Mouse (Mus musculus): ENCODE measurements around the gene Tmem72. TPM values are rescaled to one million over a fixed set of nuclear protein-coding genes. Genes with fewer than 3 reads are reported as not detected.

Gene Tmem72
- polyA plus RNA-seq, 1 experiment from 2014 or later: 0.07 TPM

GRCm38 (mm10) chr6:116712503-116712902, 4.2 kb downstream of the Tmem72 start:
- Histone ChIP-seq H3K9ac (no peak overlapping the region), H3K4me2 (no peak overlapping the region), H3K9me3 (ENCODE audit: low read depth, low read length) (no peaks in the 10 kb centered on the region), H3K4me3 (ENCODE audit: low read depth, low read length) (no peak overlapping the region), H3K4me1 (ENCODE audit: insufficient read depth) (no peaks in the 10 kb centered on the region), H3K36me3 (ENCODE audit: insufficient read depth) (no peaks in the 10 kb centered on the region), H3K27me3 (ENCODE audit: insufficient read depth, low read length) (no peaks in the 10 kb centered on the region), H3K27ac (ENCODE audit: low read depth) (no peak overlapping the region)
- DNase-seq: no peak
- no peak for ATAC-seq (ENCODE audit: insufficient read depth)
- 83% methylated on average over 3 of the region's 3 CpGs for WGBS
- no peak for TF ChIP-seq CTCF (IDR thresholded peaks at IDR 0.05; ENCODE audit: low read depth)

- no peak overlapping the region for H3K9ac ChIP-seq
- TF ChIP-seq CTCF (IDR thresholded peaks at IDR 0.05; ENCODE audit: low read depth): no peak
- ATAC-seq (ENCODE audit: insufficient read depth): no peak
- H3K9me3 ChIP-seq (ENCODE audit: low read depth, low read length): no peaks in the 10 kb centered on the region
- H3K4me1 ChIP-seq (ENCODE audit: insufficient read depth): no peaks in the 10 kb centered on the region
- no peak overlapping the region for H3K4me2 ChIP-seq
- H3K27ac ChIP-seq (ENCODE audit: low read depth): no peak overlapping the region
- H3K36me3 ChIP-seq (ENCODE audit: insufficient read depth): no peaks in the 10 kb centered on the region
- 25% methylated on average over 5 of the region's 5 CpGs for WGBS
- DNase-seq: no peak
- H3K4me3 ChIP-seq (ENCODE audit: low read depth, low read length): no peak overlapping the region
- H3K27me3 ChIP-seq (ENCODE audit: insufficient read depth, low read length): no peaks in the 10 kb centered on the region
Observed at GRCm38 (mm10) chr6:116712062-116712461, 4.7 kb downstream of the Tmem72 start.

- no peak for ATAC-seq (ENCODE audit: insufficient read depth)
- WGBS: 68% methylated on average over 6 of the region's 6 CpGs
Observed at GRCm38 (mm10) chr6:116704320-116704719, 12.4 kb downstream of the Tmem72 start.

GRCm38 (mm10) chr6:116700821-116701220, 15.9 kb downstream of the Tmem72 start:
- ATAC-seq (ENCODE audit: insufficient read depth): no peak
- no peak overlapping the region for H3K27ac ChIP-seq (ENCODE audit: low read depth)

More at GRCm38 (mm10) chr6:116704320-116704719, 12.4 kb downstream of the Tmem72 start:
- H3K4me3 ChIP-seq (ENCODE audit: low read depth, low read length): no peak overlapping the region
- H3K36me3 ChIP-seq (ENCODE audit: insufficient read depth): no peaks in the 10 kb centered on the region
- no peaks in the 10 kb centered on the region for H3K4me1 ChIP-seq (ENCODE audit: insufficient read depth)
- no peak overlapping the region for H3K27ac ChIP-seq (ENCODE audit: low read depth)
- H3K9me3 ChIP-seq (ENCODE audit: low read depth, low read length): no peaks in the 10 kb centered on the region
- no peak overlapping the region for H3K4me2 ChIP-seq
- no peak for TF ChIP-seq CTCF (IDR thresholded peaks at IDR 0.05; ENCODE audit: low read depth)
- no peaks in the 10 kb centered on the region for H3K27me3 ChIP-seq (ENCODE audit: insufficient read depth, low read length)
- no peak overlapping the region for H3K9ac ChIP-seq
- no peak for DNase-seq

GRCm38 (mm10) chr6:116697896-116698425, 18.8 kb downstream of the Tmem72 start:
- no peak overlapping the region for H3K9ac ChIP-seq
- TF ChIP-seq CTCF (IDR thresholded peaks at IDR 0.05; ENCODE audit: low read depth): no peak
- 81% methylated on average over 4 of the region's 4 CpGs for WGBS
- H3K36me3 ChIP-seq (ENCODE audit: insufficient read depth): no peaks in the 10 kb centered on the region
- ATAC-seq (ENCODE audit: insufficient read depth) (no peak), DNase-seq (no peak)
- H3K4me2 ChIP-seq: no peak overlapping the region
- no peaks in the 10 kb centered on the region for H3K27me3 ChIP-seq (ENCODE audit: insufficient read depth, low read length)
- H3K4me1 ChIP-seq (ENCODE audit: insufficient read depth): no peaks in the 10 kb centered on the region
- H3K27ac ChIP-seq (ENCODE audit: low read depth): no peak overlapping the region
- no peaks in the 10 kb centered on the region for H3K9me3 ChIP-seq (ENCODE audit: low read depth, low read length)
- H3K4me3 ChIP-seq (ENCODE audit: low read depth, low read length): no peak overlapping the region

More at GRCm38 (mm10) chr6:116700821-116701220, 15.9 kb downstream of the Tmem72 start:
- H3K36me3 ChIP-seq (ENCODE audit: insufficient read depth): no peaks in the 10 kb centered on the region
- no peaks in the 10 kb centered on the region for H3K9me3 ChIP-seq (ENCODE audit: low read depth, low read length)
- no peak overlapping the region for H3K9ac ChIP-seq
- TF ChIP-seq CTCF (IDR thresholded peaks at IDR 0.05; ENCODE audit: low read depth): no peak
- H3K27me3 ChIP-seq (ENCODE audit: insufficient read depth, low read length): no peaks in the 10 kb centered on the region
- no peak overlapping the region for H3K4me2 ChIP-seq
- no peak overlapping the region for H3K4me3 ChIP-seq (ENCODE audit: low read depth, low read length)
- DNase-seq: no peak
- H3K4me1 ChIP-seq (ENCODE audit: insufficient read depth): no peaks in the 10 kb centered on the region

GRCm38 (mm10) chr6:116697413-116697812, 19.3 kb downstream of the Tmem72 start:
- 47% methylated on average over 2 of the region's 2 CpGs for WGBS
- no peaks in the 10 kb centered on the region for H3K4me1 ChIP-seq (ENCODE audit: insufficient read depth)
- H3K9me3 ChIP-seq (ENCODE audit: low read depth, low read length): no peaks in the 10 kb centered on the region
- no peaks in the 10 kb centered on the region for H3K36me3 ChIP-seq (ENCODE audit: insufficient read depth)
- ATAC-seq (ENCODE audit: insufficient read depth) (no peak), DNase-seq (peak; percentile 32)
- no peak overlapping the region for H3K9ac ChIP-seq
- no peaks in the 10 kb centered on the region for H3K27me3 ChIP-seq (ENCODE audit: insufficient read depth, low read length)
- H3K4me3 ChIP-seq (ENCODE audit: low read depth, low read length): no peak overlapping the region
- no peak overlapping the region for H3K27ac ChIP-seq (ENCODE audit: low read depth)
- TF ChIP-seq CTCF (IDR thresholded peaks at IDR 0.05; ENCODE audit: low read depth): peak; percentile 52
- no peak overlapping the region for H3K4me2 ChIP-seq

GRCm38 (mm10) chr6:116694346-116694745, 22.4 kb downstream of the Tmem72 start:
- no peaks in the 10 kb centered on the region for H3K36me3 ChIP-seq (ENCODE audit: insufficient read depth)
- WGBS: 72% methylated on average over 3 of the region's 3 CpGs
- H3K4me3 ChIP-seq (ENCODE audit: low read depth, low read length): no peak overlapping the region
- H3K27ac ChIP-seq (ENCODE audit: low read depth): no peak overlapping the region
- TF ChIP-seq CTCF (IDR thresholded peaks at IDR 0.05; ENCODE audit: low read depth): no peak
- no peaks in the 10 kb centered on the region for H3K4me1 ChIP-seq (ENCODE audit: insufficient read depth)
- DNase-seq (no peak), ATAC-seq (ENCODE audit: insufficient read depth) (no peak)
- no peaks in the 10 kb centered on the region for H3K27me3 ChIP-seq (ENCODE audit: insufficient read depth, low read length)
- H3K9ac ChIP-seq: no peak overlapping the region
- no peak overlapping the region for H3K4me2 ChIP-seq
- no peaks in the 10 kb centered on the region for H3K9me3 ChIP-seq (ENCODE audit: low read depth, low read length)

GRCm38 (mm10) chr6:116693639-116694038, 23.1 kb downstream of the Tmem72 start:
- no peak overlapping the region for H3K4me2 ChIP-seq
- WGBS: 73% methylated on average over 4 of the region's 4 CpGs
- H3K4me3 ChIP-seq (ENCODE audit: low read depth, low read length): no peak overlapping the region
- no peak overlapping the region for H3K9ac ChIP-seq
- H3K27ac ChIP-seq (ENCODE audit: low read depth): no peak overlapping the region
- H3K9me3 ChIP-seq (ENCODE audit: low read depth, low read length): no peaks in the 10 kb centered on the region
- H3K4me1 ChIP-seq (ENCODE audit: insufficient read depth): no peaks in the 10 kb centered on the region
- no peaks in the 10 kb centered on the region for H3K27me3 ChIP-seq (ENCODE audit: insufficient read depth, low read length)
- ATAC-seq (ENCODE audit: insufficient read depth) (no peak), DNase-seq (no peak)
- no peak for TF ChIP-seq CTCF (IDR thresholded peaks at IDR 0.05; ENCODE audit: low read depth)
- no peaks in the 10 kb centered on the region for H3K36me3 ChIP-seq (ENCODE audit: insufficient read depth)
